Mouse (Mus musculus) embryonic facial prominence, embryonic 11.5 days (tissue): ENCODE measurements around the gene Rsph10b. TPM values are rescaled to one million over a fixed set of nuclear protein-coding genes. Genes with fewer than 3 reads are reported as not detected.

Source experiments
- ATAC-seq: fragments of 200-750 bp; cut with Nextera tagmentation; replicated peaks from 2 replicates; pipeline ENCODE4 v1.8.0; 2017; ENCODE audit warnings: low read depth; ENCODE audit not compliant: insufficient number of reproducible peaks, low FRiP score, low TSS enrichment
- DNase-seq: peaks from one replicate; pipeline ENCODE4 v3.0.0-alpha.2; 2015; ENCODE audit warnings: low spot score
- H3K27ac ChIP-seq: fragments of 300-500 bp; sonication (generic); replicated peaks from 2 replicates; pipeline ENCODE4 v1.5.1; 2014; ENCODE audit warnings: mild to moderate bottlenecking, low read depth, low read length, control low read depth
- H3K27me3 ChIP-seq: fragments of 300-500 bp; sonication (generic); 2 replicates; pipeline ENCODE4 v1.6.1; 2014; ENCODE audit warnings: mild to moderate bottlenecking, low read length, moderate library complexity, mixed read lengths; ENCODE audit not compliant: control insufficient read depth, insufficient read depth
- H3K36me3 ChIP-seq: fragments of 300-500 bp; sonication (generic); replicated peaks from 2 replicates; pipeline ENCODE4 v1.6.1; 2014; ENCODE audit warnings: low read depth, mild to moderate bottlenecking, low read length, moderate library complexity, mixed read lengths; ENCODE audit not compliant: control insufficient read depth, insufficient read depth
- H3K4me1 ChIP-seq: fragments of 300-500 bp; sonication (generic); 2 replicates; pipeline ENCODE4 v1.6.1; 2014; ENCODE audit warnings: low read length, mixed read lengths; ENCODE audit not compliant: control insufficient read depth, insufficient read depth
- H3K4me2 ChIP-seq: fragments of 300-500 bp; sonication (generic); 2 replicates; pipeline ENCODE4 v1.6.1; 2014; ENCODE audit warnings: low read depth, mild to moderate bottlenecking, control low read depth, low read length, moderate library complexity
- H3K4me3 ChIP-seq: fragments of 300-500 bp; sonication (generic); 2 replicates; pipeline ENCODE4 v1.5.1; 2014; ENCODE audit warnings: low read depth, low read length, control low read depth
- H3K9ac ChIP-seq: fragments of 300-500 bp; sonication (generic); replicated peaks from 2 replicates; pipeline ENCODE4 v1.6.1; 2014; ENCODE audit warnings: mild to moderate bottlenecking, control low read depth, low read length
- H3K9me3 ChIP-seq: fragments of 300-500 bp; sonication (generic); replicated peaks from 2 replicates; pipeline ENCODE4 v1.6.1; 2016; ENCODE audit warnings: mild to moderate bottlenecking, low read length, inconsistent platforms, mixed read lengths; ENCODE audit not compliant: control insufficient read depth
- WGBS: fragments of 180-500 bp; shearing (Covaris S2); extraction: QIAGEN DNeasy Blood & Tissue Kit; methylation state at CpG from one replicate; pipeline ENCODE4 v1.1.7; 2014; 5-methylcytosine and 5-hydroxymethylcytosine counted together
- polyA plus RNA-seq: library from polyadenylated mRNA; unstranded; fragments of >200 nt; fragmentation: Nextera tagmentation; extraction: Ambion mirVana; gene quantifications from 2 replicates; pipeline ENCODE4 v1.2.1, GENCODE M21; 2014

Gene Rsph10b
- polyA plus RNA-seq, 1 experiment from 2014 or later = 0.42 TPM

GRCm38 (mm10) chr5:143989046-143989445 is 56.2 kb downstream of the Rsph10b start:
- DNase-seq (no peak), ATAC-seq (no peak)
- H3K27me3 ChIP-seq = no peaks in the 10 kb centered on the region
- H3K9ac ChIP-seq = no peak overlapping the region
- 89% methylated on average over 4 of the region's 4 CpGs for WGBS
- peaks cover 9% of the 10 kb centered on the region for H3K36me3 ChIP-seq
- H3K4me2 ChIP-seq = no peak overlapping the region
- no peak overlapping the region for H3K4me3 ChIP-seq
- H3K4me1 ChIP-seq = no peaks in the 10 kb centered on the region
- no peaks in the 10 kb centered on the region for H3K9me3 ChIP-seq
- H3K27ac ChIP-seq = no peak overlapping the region

DNA sequence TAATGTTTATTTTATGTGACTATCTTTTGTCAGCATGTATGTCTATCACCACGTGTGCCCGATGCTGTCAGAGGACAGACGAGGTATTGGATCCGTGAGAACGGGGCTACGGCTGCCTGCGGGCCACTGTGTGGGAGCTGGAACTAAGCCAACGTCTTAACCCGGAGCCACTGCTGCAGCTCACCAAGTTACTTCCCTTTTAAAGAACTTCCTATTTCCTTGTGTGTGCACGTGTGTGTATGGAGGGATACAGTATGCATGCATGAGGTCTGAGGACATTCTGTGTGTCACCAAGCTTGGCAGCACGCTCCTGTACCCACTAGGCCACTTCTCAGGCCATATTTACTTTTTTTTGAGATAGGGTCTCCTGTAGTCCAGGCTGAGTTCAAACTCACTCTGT is 57.3 kb downstream of the Rsph10b start:
- H3K27me3 ChIP-seq = no peaks in the 10 kb centered on the region
- no peaks in the 10 kb centered on the region for H3K4me1 ChIP-seq
- ATAC-seq (no peak), DNase-seq (no peak)
- H3K4me3 ChIP-seq = no peak overlapping the region
- 93% methylated on average over 11 of the region's 11 CpGs for WGBS
- peaks cover 9% of the 10 kb centered on the region for H3K36me3 ChIP-seq
- H3K9me3 ChIP-seq = no peaks in the 10 kb centered on the region
- no peak overlapping the region for H3K27ac ChIP-seq
- H3K4me2 ChIP-seq = no peak overlapping the region
- H3K9ac ChIP-seq = no peak overlapping the region

GRCm38 (mm10) chr5:143992661-143993060 is 59.8 kb downstream of the Rsph10b start:
- no peak overlapping the region for H3K4me2 ChIP-seq
- H3K4me3 ChIP-seq = no peak overlapping the region
- peaks cover 9% of the 10 kb centered on the region for H3K36me3 ChIP-seq
- no peak overlapping the region for H3K27ac ChIP-seq
- DNase-seq (no peak), ATAC-seq (no peak)
- H3K27me3 ChIP-seq = no peaks in the 10 kb centered on the region
- H3K9ac ChIP-seq = no peak overlapping the region
- H3K4me1 ChIP-seq = no peaks in the 10 kb centered on the region
- WGBS = 86% methylated on average over 10 of the region's 10 CpGs
- no peaks in the 10 kb centered on the region for H3K9me3 ChIP-seq

GRCm38 (mm10) chr5:143993260-143993659 is 60.4 kb downstream of the Rsph10b start:
- H3K27me3 ChIP-seq = no peaks in the 10 kb centered on the region
- no peak overlapping the region for H3K4me2 ChIP-seq
- H3K9me3 ChIP-seq = no peaks in the 10 kb centered on the region
- DNase-seq (no peak), ATAC-seq (no peak)
- H3K9ac ChIP-seq = no peak overlapping the region
- no peak overlapping the region for H3K4me3 ChIP-seq
- no peaks in the 10 kb centered on the region for H3K4me1 ChIP-seq
- peaks cover 9% of the 10 kb centered on the region for H3K36me3 ChIP-seq
- WGBS = 92% methylated on average over 8 of the region's 8 CpGs
- no peak overlapping the region for H3K27ac ChIP-seq

DNA sequence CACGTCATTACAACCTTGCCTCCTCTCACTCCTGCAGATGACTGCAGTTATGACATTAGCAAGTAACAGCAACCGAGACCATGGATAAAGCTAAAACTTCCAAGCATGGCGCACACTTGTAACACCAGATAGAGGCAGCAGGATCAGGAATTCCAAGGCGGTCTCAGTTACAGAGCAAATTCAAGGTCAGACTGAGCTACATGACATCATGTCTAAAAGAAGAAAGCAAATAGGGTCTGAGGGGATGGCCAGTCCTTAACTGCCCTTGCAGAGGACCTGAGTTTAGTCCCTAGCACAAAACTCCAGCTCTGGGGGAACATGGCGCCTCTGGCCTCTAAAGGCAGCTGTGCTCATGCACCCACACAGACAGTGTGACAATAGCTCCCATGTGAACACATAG is 61.0 kb downstream of the Rsph10b start:
- Histone ChIP-seq H3K4me2 (no peak overlapping the region), H3K9me3 (no peaks in the 10 kb centered on the region), H3K36me3 (peaks cover 9% of the 10 kb centered on the region), H3K27ac (no peak overlapping the region), H3K4me1 (no peaks in the 10 kb centered on the region), H3K27me3 (no peaks in the 10 kb centered on the region), H3K9ac (no peak overlapping the region), H3K4me3 (no peak overlapping the region)
- 93% methylated on average over 5 of the region's 5 CpGs for WGBS
- ATAC-seq = no peak
- no peak for DNase-seq

DNA sequence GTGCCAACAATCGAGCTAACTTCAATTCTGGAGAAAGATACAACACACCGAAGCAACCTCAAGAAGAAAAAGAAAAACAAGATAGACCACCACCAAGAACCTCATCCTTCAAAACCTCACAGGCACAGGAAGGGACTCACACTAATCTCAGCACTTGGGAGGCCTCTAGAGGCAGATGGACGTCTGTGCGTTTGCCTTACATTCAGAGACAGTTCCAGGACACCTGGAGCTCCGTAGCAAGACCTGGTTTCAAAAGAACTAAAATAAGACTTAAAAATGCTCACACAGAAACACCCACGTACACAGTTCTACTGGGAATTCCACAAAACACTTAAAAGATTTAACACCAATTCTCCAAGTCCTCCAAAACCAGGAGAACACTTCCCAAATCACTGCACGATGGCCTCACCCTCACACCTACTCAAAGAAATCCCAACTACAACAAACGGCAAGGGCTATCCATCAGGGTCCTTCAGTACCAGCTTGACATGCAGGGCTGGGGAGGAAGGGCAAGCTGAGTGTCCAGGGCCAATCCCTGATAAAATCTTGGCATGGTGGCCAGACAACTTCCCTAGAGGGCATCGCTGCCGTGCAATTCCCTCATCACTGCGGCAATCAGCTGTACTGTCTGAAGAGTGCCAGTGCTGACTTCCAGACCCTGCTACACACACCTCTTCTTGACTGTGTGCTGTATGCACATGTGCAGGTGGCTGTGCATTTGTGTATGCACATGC is 62.0 kb downstream of the Rsph10b start:
- ATAC-seq = no peak
- Histone ChIP-seq H3K27ac (no peak overlapping the region), H3K9me3 (no peaks in the 10 kb centered on the region), H3K4me3 (no peak overlapping the region), H3K4me2 (no peak overlapping the region), H3K27me3 (no peaks in the 10 kb centered on the region), H3K36me3 (peaks cover 10% of the 10 kb centered on the region), H3K9ac (no peak overlapping the region), H3K4me1 (no peaks in the 10 kb centered on the region)
- WGBS = 81% methylated on average over 11 of the region's 11 CpGs
- no peak for DNase-seq

DNA sequence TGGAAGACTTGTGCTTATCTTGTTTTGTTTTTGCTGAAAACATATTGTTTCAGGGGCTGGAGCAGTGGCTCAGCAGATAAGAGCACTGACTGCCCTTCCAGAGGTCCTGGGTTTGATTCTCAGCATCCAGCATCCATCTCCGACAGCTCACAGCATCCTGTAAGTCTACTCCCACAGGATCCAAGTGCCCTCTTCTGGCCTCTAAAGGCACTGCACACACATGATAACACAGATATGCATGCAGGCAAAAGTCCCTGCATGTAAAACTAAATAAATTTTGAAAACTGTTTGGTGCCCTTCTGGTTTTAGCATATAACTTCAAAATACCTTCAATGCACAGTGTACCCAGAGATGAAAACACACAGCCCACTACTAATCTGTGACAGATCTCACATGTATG is 66.6 kb downstream of the Rsph10b start:
- Histone ChIP-seq H3K4me1 (no peaks in the 10 kb centered on the region), H3K9me3 (no peaks in the 10 kb centered on the region), H3K4me3 (no peak overlapping the region), H3K9ac (no peak overlapping the region), H3K4me2 (no peak overlapping the region), H3K36me3 (peaks cover 9% of the 10 kb centered on the region), H3K27ac (no peak overlapping the region), H3K27me3 (no peaks in the 10 kb centered on the region)
- ATAC-seq (no peak), DNase-seq (no peak)
- WGBS = 68% methylated on average over 1 of the region's 1 CpGs

- Histone ChIP-seq H3K4me1 (no peaks in the 10 kb centered on the region), H3K9ac (no peak overlapping the region), H3K27ac (no peak overlapping the region), H3K4me2 (no peak overlapping the region), H3K9me3 (no peaks in the 10 kb centered on the region), H3K4me3 (no peak overlapping the region), H3K27me3 (no peaks in the 10 kb centered on the region), H3K36me3 (peaks cover 9% of the 10 kb centered on the region)
- WGBS = 93% methylated on average over 15 of the region's 15 CpGs
- DNase-seq = no peak
- no peak for ATAC-seq
These were observed 69.8 kb downstream of the Rsph10b start for GRCm38 (mm10) chr5:144002461-144003192.
